Mouse (Mus musculus): ENCODE results near the gene Lgi4.

Lgi4 gene

DNA sequence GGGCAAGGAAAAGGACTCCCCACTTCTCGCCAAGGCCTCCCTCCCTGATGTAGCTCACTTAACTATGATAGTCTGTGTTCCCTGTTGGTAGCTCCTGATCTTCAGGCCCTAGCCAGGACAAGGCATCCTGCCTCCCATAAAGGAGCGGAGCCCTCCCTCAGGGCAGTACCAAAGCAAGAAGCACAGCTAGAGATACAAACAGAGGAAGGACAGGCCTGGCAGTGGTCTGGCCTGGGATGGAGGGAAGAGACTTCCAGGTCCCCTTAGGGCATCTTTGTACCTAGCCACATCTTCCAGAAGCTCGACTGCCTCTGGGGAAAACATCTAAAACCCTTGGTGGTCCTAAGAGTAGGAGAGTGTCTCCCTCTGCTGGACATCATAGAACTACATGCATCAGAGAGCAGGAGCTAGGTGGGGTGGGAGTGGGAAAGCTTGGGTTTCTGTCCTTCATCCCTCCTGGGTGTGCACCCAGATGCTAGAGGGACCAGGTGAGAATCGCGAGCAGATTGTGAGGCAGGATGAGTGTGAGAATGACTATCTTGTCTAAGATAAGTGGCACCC lies 18.8 kb downstream of the Lgi4 start:
- no peak for DNase-seq

DNA sequence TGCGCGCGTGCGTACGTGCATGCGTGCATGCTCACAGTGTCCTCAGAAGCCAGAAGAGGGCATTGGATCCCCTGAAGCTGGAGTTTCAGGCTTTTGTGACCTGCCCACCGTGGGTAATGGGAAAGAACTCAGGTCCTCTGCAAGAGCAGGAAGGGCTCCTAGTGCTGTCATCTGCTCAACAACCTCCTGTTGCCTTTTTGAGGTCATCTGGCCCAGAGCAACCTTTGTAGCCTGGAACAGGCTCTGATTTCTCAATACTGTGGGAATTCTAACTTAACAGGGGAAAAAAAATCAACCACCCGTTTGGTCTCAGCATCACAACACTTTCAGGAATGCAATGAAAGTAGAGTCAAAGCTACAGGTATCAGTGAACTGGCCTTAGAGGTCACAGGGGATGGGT lies 20.5 kb downstream of the Lgi4 start:
- no peak for DNase-seq

DNA sequence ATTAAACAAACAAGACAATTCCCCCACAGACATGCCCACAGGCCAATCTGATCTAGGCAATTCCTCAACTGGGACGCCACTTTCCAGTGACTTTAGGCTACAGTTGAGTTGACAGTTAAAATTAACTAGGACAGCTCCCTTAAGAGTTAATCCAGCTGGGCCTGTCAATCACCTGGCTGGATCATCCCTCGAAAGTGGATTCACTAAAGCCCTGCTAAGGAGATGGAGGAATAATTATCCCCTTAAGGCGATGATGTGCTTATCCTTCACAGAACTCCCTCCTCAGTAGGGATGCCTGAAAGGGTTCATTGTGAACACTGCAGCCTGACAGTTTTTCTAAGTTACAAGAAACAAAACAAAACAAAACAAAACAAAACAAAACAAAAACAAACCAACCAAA lies 21.5 kb downstream of the Lgi4 start:
- no peak for DNase-seq

DNA sequence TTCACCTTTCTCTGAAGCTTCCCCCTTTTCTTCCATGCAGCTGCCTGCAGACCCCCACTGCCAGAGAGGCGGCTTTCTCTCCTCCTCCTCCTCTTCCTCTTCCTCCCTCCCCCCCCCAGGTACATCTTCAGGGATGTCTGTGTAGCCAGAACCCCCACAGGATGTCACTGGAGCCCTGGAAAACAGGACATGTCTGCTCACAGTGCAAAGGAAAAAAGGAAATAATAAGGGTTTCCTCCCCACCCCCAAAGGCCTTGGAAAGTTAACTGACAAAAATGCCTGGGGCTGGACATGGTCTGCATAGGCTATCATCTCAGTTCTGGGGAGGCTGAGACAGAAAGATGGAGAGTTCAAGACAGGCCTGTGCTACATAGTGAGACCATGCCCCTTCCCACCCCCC lies 22.0 kb downstream of the Lgi4 start:
- DNase-seq, result no peak

DNA sequence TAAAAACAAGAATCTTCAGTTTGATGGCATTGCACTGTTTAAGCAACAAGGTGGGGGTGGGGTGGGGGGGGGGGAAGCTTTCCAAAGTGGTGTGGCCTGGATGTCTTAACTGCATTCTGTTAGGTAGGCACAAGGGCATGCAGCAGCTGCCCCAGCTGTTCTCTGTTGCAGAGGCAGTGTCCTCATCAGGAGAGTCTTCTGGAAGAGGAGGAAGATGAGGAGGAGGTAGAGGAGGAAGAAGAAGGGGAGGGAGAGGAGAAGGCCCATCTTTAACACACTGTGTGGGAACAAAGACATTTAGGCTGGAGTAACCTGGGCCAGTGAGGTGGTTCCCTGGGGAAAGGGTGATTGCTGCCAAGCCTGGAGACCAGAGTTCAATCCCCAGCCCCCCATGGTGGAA lies 23.0 kb downstream of the Lgi4 start:
- no peak for DNase-seq

DNA sequence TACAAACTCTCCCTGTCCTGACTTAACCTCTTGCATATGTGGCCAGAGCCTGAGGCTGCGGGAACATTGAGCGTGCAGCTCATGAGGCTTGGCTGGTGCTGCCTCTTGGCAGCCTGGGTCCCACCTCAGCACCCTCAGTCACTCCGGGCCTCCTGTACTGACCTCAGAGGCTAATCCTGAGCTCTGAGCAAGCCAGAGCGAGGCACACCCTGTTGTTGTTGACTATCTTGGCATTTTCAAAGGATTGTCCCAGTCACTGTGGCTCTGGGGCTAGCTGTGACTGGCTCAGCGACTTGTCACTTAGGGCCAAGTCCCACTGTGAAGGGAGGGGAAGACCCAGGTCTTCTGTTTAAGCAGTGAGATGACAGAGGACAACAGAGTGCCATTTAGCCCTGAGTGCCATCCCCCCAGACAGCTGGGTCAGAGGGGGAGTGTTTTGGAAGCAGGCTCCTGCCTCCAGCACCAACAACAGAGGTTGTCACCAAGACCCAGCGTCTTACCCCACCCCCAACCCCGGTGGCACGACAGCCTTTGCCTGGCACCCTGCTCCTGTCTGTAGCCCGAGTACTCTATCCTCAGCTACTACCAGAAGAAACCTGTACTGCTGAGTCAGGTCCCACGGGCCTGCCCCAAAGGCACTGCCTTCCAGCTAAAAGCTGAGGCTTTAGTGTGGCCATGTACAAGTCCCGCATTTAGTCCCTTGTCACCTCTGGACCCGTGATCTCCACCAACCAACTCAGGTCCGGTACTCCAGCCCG lies 23.9 kb downstream of the Lgi4 start:
- no peak for DNase-seq

DNA sequence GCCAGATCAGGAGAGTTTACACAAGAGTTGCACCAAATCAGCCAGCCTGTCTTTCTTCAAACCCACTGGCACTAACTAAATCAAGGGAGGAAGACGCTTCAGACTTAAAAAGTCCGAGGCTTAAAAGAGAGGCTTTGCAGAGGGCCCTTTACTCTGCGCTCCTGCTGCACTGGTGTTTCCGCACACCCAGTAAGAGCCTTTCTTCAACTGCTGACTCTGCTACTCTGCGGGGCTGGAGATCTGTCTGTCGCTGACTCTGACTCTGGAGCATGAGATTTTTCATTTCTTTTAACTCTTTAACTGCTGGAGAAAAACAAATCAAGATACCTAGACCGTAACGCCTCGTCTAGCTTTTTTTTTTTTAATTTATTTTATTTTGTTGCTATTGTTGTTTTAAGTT lies 25.0 kb downstream of the Lgi4 start:
- DNase-seq, result no peak

DNA sequence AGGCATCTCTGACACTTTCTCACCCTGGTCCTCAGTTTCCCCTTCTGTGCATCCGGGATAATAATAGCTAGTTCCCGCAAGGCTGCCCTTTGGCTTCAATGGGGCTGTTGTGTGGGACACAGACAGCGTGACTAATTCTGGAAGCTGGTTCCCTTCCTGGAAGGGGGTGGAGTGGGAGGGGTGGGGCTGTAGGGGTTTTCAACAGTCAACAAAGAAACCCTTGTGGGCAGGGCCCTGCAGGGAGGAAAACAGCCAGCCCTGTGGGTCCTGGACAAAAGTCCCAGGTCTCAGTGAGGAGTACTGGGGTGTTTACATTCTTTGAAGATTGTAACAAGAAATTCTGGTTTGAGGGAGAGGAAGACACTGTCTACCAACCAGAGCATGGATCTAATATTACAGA lies 26.0 kb downstream of the Lgi4 start:
- DNase-seq, result no peak

DNA sequence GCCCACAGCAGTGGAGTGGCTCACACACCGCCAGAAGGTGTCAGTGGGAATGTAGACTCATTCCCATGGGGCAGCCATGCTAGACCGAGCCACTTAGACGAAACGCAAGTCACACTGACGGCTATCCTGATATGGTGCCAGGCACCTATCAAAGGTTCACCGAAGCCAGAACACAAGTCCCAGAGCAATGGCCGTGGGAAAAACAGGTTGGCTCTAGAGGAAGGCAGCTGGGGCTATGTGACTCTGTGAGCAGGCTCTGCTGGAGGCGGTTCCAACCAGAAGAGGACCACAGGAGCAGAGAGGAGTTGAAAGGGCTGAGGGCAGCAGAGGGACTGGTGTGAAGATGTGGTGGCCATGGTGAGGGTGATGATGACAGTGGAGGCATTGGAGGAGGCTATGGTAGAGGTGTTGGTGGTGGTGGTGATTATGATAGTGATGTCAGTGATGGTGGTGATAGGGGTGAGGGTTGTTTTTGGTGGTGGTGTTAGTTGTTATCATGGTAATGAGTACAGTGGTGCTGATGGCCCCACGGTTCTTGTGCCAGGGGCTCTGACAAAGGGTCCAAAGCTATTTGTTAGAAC lies 27.1 kb downstream of the Lgi4 start:
- no peak for DNase-seq

DNA sequence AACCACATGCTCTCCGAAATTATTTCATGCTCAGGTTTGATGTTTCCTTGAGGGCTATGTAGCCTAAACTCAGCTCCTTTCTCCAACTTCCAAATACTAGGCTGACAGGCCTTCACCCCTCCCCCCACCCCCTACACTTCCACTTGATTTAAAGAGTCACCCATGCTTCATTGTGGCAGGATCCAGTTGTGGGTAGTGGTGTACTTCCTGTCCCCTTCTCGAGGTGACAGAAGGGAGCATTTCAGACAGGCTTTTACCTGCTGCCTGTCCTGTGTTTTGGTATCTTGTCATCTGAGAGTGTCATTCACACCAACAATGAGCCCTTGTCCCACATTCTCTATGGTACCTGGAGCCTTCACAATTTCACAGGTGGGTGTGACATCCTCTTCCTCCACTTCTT lies 28.1 kb downstream of the Lgi4 start:
- DNase-seq, result no peak

DNA sequence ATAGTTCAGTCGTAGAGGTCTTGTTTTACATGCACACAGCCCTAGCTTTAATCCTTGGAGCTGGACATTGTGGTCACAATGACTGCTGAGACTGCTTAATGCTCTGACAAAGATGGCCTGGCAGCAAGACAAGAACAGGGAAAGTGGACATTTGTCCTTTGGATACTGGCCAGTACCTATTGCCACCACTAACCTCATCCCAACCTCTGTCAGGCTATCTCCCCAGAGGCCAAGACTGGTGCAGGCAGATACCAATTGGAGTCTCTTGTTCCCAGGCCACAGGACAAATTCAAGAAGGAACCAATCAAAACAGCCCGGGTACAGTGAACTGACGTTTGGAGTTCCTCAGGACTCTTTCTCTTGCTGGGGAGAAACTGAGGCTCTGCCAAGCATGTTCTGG lies 29.1 kb downstream of the Lgi4 start:
- DNase-seq, result no peak

DNA sequence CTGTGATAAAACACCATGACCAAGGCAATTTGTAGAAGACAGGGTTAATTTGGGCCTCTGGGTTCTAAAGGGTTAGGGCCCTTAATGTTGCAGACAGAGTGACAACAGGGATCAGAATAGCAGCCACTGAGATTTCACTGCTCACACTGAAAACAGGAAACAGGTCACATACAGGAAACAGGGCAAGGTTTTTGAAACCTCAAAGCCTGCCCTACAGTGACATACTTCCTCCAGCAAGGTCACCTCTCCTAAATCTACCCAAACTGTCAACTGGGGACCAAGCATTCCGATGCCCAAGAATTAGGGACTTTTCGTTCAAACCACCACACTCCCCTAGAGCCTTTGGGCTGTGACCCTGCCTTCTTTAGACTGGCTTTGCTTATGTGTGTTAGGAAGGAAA lies 30.6 kb downstream of the Lgi4 start:
- DNase-seq, result no peak

DNA sequence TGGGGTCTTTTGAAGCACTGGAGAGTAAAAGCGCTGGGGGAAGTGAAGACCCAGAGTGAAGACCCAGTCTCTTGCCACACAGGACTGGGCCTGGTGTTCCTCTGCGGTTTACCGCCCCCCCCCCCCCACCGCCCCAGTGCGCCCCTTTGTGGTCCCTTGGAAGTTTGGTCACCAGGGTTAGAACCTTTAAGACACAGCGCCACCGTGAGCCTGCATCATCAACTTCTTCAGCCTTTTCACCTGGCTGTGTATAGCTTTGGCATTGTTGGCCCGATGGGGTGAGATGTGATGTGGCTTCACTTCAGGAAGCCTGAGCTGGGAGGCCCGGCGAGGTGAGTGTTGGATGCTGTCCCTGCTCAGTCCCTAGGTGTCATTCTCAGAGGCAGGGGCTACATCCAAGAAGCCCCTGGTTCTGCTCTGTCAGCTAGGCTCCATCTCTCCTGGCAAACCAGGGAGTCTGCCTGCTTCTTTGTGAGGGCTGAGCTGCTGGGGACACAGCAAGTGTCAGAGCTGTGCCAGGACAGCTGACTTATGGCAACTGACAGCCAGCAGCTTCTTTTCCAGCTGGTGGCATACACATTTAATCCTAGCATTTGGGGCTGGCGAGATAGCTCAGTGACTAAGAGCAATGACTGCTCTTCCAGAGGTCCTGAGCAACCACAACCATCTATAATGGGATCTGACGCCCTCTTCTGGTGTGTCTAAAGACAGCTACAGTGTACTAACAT lies 35.8 kb downstream of the Lgi4 start:
- DNase-seq, result no peak

DNA sequence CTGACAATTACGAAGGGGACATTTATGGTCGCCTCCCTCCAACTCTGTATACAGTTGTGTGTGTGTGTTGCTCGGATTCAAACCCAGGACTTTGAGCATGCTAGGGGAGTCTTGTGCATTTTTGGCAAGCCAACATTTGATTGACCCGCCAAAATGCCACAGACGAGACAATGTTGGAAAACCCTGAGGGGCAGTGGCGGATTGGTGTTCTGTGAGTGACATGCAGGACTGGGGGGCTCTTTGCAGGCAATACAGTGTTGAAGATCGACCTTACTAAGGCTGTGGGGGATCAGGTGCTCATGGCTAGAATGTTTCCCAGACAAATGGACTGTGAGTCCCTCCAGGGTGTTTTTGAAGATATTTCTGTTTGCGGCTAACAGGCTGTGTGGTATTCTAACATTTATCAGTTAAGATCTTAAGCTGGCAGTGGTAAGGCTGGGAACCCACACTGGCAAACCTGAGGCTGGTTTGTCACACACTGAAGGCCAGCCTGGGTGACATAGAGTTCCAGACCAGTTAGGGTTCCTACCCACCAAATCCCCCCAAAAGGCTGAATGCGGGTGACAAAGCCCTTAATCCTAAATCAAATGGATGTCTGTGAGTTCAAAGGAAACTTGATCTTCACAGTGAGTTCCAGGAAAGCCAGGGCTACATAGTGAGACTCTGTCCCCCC lies 37.9 kb downstream of the Lgi4 start:
- DNase-seq, result no peak

DNA sequence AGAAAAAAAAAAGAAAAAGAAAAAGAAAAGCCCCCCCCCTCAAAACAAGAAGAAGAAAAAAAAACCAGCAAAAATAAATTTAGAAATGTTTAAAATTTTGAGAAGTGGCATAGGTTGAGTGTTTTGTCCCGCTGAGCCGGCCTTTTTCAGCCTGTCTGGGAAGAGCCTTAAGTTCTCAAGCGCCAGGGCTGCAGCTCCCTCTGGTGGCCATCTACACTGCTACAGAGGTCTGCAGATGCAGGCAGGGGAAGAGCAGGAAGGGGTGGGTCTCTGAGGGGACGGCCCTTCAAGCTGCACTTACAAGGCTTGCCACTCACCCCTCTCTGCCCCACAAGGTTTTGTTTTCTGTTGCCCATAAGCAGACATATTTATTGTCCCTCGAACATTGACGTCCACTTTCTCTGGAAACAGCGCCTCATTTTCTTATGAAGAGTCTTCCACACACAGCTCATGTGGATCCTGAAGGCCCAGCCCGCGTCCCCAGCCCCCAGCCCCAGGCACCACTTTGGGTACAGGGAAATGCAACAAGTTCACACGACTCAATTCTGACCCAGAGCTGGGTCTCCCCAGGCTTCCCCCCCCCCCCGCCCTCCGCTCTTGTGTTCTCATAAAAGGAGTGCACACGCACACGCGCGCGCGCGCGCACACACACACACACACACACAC lies 38.6 kb downstream of the Lgi4 start:
- peak; percentile 93 for DNase-seq

DNA sequence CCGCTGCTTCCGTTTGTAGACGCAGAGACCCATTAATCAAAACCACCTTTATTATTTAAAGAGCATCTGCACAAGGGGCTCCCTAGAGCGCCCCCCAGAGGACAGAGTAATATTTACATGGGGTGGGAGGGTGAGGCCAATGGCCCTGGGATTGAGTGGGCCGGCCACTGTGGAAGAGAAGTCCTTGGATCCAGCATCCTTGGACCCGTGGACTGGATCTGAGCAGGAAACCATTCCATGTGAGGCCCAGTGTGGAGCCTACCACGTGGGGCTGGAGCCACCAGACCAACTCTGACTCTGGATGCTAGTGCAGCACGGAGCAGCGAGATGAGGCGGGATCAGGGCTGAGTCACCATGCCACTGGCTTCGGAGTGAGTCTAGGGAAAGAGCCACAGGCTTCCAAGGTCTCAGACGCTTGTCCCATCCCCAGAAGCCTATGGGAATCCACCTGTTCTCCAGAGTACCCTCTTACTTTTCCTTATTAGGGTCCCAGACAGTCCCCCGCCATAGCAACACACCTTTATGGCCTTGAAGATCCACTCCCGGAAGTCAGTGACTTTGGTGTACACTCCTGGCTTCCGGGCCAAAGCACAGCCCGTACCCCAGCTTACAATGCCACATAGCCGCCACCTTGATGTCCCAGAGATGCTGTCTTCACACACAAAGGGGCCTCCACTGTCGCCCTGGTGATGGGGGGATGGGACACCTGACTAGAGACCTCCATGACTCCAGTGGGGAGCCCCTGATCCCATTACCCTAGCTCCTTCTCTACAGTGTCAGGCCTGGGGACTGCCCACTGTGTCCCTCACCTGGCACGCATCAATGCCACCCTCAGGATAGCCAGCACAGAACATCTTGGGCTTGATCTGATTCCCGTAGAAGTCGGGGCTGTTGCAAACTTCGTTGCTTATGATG lies 39.8 kb downstream of the Lgi4 start:
- DNase-seq, result no peak

DNA sequence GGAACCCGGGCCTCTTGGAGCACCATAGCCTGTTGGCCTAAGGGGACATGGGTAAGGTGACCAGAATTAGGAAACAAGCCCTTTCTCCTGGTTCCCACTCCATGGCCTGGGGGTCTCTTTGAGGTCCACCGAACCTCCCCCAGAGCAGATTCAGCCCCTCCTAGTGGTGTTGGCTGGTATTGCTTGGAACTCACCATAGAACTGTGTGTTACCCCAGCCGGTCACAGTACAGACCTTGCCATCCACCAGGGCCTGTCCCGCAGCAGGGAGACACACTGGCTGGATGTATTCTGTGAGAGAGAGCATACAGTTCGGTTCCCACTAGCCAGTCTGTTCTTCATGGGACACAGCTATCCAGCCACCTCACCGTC lies 40.5 kb downstream of the Lgi4 start:
- DNase-seq, result no peak

DNA sequence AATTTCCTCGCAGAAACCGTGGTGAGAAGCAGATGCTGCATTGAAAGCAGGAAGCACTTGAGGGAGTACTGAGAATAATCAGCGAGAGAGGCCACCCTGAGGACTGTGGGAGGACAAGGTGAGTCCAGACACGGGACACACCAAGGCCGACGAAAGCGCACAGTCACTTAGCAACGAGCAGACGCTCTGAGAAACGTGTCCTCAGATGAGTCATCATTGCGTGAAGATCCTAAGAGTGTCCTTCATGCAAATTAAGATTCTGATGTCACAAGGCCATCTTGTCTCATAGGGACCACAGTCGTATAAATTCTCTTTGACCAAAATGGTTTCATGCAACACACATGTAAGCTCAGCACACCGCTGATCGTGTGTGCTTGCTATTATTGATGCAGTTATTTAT lies 41.6 kb downstream of the Lgi4 start:
- DNase-seq, result no peak

DNA sequence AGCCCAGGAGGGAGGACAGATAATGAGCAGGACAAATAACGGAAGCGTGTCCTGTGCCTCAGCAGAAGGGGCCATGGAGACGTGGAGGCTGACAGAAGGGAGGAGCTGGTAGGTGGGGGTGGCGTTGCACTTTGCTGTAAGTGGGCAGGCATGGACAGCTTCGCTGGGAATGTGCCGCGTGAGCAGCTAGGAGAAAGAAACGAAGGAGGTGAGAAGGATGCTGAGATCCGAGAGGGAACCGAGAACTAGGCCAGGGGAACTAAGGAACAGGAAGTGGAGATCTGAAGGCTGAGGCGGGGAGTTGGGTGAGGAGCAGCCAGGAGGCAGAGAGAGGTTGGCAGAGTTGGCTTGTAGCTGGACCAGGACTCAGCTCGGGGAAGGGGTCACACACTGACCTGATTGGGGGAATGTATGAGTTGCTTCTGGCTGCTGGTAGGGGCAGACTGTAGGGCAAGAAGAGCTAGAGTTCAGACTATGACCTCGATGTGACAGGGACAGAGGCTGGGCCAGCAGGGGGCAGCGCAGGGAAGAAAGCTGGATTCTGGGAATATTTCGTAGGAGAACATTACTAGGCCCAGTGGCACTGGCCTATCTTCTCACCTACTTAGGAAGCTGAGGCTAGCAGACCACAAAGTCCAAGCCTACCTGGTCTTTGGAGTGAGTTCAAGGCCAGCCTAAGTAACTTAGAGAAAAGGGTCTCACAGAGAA lies 46.1 kb downstream of the Lgi4 start:
- DNase-seq, result peak; percentile 80

DNA sequence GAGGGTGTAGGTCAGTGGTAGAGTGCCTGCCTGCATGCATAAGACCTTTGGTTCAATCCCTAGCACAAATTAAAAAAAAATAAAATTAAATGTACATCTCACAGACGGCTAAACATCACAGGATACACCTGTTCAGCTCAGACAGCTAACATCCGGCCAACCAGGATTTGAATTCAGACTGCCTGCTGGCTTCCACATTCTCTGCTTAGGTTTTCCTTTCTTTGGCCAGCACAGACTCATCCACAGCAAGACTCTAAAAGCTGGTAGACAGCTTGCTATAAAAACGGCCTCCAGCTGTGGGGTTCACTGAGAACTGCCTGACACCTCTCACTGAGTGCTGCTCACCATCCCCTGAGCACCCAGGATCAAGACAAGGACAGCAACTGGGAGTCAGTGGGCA lies 47.0 kb downstream of the Lgi4 start:
- no peak for DNase-seq

DNA sequence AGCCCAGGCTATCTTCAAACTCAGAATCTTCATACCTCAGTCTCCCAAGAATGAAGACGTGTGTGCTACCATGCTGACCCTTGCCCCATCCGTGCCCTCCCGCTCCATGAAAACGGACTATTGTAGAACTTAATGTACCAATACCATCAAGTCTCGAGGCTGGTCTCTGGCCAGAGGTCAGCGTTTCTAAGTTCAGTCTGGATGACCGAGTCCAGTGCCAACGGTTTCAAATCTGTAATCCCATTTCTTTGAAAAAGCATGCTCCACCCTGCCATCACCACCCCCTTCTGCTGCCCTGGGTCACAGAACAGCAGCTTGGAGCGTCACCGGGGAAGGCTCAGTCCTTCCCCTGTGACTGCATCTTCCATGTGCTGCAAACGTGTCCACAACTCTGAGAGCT lies 48.6 kb downstream of the Lgi4 start:
- DNase-seq, result peak; percentile 89

All from kidney, adult 9 months (tissue).